Mouse (Mus musculus) liver, embryonic 12.5 days (tissue): ENCODE data around the gene Olfr1440. TPM values are rescaled to one million over a fixed set of nuclear protein-coding genes. Genes with fewer than 3 reads are reported as not detected.

Experiments used
- ATAC-seq: fragments of 200-750 bp; cut with Nextera tagmentation; 2 replicates; pipeline ENCODE4 v1.8.0; 2017; ENCODE audit warnings: moderate number of reproducible peaks, mild to moderate bottlenecking, moderate library complexity
- H3K27ac ChIP-seq: fragments of 300-500 bp; sonication (generic); 2 replicates; pipeline ENCODE4 v1.5.1; 2016; ENCODE audit warnings: mild to moderate bottlenecking
- H3K27me3 ChIP-seq: fragments of 300-500 bp; sonication (generic); replicated peaks from 2 replicates; pipeline ENCODE4 v1.6.1; 2016; ENCODE audit warnings: mild to moderate bottlenecking, moderate library complexity
- H3K36me3 ChIP-seq: fragments of 300-500 bp; sonication (generic); 2 replicates; pipeline ENCODE4 v1.6.1; 2016; ENCODE audit warnings: mild to moderate bottlenecking, moderate library complexity
- H3K4me1 ChIP-seq: fragments of 300-500 bp; sonication (generic); 2 replicates; pipeline ENCODE4 v1.6.1; 2016
- H3K4me2 ChIP-seq: fragments of 300-500 bp; sonication (generic); 2 replicates; pipeline ENCODE4 v1.6.1; 2016; ENCODE audit warnings: mild to moderate bottlenecking, moderate library complexity
- H3K4me3 ChIP-seq: fragments of 300-500 bp; sonication (generic); 2 replicates; pipeline ENCODE4 v1.5.1; 2016; ENCODE audit warnings: mild to moderate bottlenecking, moderate library complexity
- H3K9ac ChIP-seq: fragments of 300-500 bp; sonication (generic); 2 replicates; pipeline ENCODE4 v1.6.1; 2016; ENCODE audit warnings: mild to moderate bottlenecking, moderate library complexity
- H3K9me3 ChIP-seq: fragments of 300-500 bp; sonication (generic); replicated peaks from 2 replicates; pipeline ENCODE4 v1.6.1; 2016; ENCODE audit warnings: mild to moderate bottlenecking, moderate library complexity
- WGBS: fragments of 180-500 bp; shearing (Covaris S2); methylation state at CpG from one replicate; pipeline ENCODE4 v1.1.7; 2016; ENCODE audit not compliant: insufficient replicate concordance; 5-methylcytosine and 5-hydroxymethylcytosine counted together
- polyA plus RNA-seq: library from polyadenylated mRNA; unstranded; fragments of >200 nt; fragmentation: Nextera tagmentation; extraction: Ambion mirVana; gene quantifications from 2 replicates; pipeline ENCODE4 v1.2.1, GENCODE M21; 2016

Gene Olfr1440
- polyA plus RNA-seq, 1 experiment from 2014 or later: not detected

DNA sequence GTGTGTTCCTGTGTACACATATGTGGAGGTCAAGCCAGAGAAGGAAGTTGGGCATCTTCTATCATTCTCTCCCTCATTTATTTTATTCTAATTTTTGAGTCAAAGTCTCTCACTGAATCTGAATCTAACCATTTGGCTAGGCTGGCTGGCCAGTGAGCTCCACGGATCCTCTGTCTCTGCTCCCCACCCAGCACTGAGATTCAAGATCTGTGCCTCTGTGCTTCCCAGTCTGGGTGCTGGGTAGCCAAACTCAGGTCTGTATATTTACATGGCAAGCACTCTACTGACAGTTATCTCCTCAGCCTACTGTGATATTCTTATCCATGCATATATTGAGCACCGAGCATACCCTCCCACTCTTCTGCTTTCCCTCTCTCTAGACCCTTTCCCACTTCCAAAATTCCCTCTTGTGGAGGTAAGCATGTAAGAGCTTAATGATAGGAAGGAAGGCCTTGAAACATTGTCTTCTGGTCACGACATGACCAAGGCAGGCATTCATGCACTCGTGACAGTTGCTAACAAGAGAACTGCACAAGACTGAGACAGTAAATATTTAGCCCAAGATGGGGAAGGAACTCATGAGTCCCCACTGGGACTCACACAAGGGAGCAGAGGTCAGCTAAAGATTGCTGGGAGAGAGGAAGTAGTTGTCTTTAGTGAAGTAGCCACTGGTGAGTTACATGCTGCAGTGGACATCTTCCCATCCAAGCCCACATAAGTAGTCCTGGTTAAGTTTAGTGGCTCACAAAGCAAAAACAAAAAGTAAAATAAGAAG is 48.9 kb downstream of the Olfr1440 start:
- no peaks in the 10 kb centered on the region for H3K9me3 ChIP-seq
- ATAC-seq: no peak

DNA sequence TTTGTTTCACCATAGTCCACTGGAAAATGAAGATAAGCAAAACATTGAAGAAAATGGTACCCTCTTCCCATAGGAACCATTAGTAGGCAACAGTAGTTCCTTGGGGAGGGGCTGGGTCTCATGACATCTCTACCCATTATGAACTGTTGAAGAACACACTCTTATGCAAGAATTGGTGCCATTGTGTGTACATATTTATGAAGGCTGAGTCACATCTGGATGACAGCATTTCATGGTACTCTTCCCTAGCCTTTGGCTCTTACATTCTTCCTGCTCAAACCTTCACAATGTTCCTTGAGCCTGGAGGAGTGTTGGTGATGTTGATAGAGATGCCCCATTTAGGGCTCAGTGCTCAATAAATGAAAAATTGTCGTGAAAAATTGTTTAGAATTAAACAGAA is 52.5 kb downstream of the Olfr1440 start:
- Histone ChIP-seq H3K4me3 (no peak overlapping the region), H3K4me1 (no peaks in the 10 kb centered on the region), H3K9me3 (no peaks in the 10 kb centered on the region), H3K36me3 (no peaks in the 10 kb centered on the region), H3K4me2 (no peak overlapping the region), H3K9ac (no peak overlapping the region), H3K27me3 (no peaks in the 10 kb centered on the region), H3K27ac (no peak overlapping the region)
- no peak for ATAC-seq
- 44% methylated on average over 1 of the region's 1 CpGs for WGBS

More for the DNA sequence above, 48.9 kb downstream of the Olfr1440 start:
- Histone ChIP-seq H3K4me1 (no peaks in the 10 kb centered on the region), H3K4me3 (no peak overlapping the region), H3K27me3 (no peaks in the 10 kb centered on the region), H3K9ac (no peak overlapping the region), H3K36me3 (no peaks in the 10 kb centered on the region), H3K27ac (no peak overlapping the region), H3K4me2 (no peak overlapping the region)
- 43% methylated on average over 4 of the region's 4 CpGs for WGBS

DNA sequence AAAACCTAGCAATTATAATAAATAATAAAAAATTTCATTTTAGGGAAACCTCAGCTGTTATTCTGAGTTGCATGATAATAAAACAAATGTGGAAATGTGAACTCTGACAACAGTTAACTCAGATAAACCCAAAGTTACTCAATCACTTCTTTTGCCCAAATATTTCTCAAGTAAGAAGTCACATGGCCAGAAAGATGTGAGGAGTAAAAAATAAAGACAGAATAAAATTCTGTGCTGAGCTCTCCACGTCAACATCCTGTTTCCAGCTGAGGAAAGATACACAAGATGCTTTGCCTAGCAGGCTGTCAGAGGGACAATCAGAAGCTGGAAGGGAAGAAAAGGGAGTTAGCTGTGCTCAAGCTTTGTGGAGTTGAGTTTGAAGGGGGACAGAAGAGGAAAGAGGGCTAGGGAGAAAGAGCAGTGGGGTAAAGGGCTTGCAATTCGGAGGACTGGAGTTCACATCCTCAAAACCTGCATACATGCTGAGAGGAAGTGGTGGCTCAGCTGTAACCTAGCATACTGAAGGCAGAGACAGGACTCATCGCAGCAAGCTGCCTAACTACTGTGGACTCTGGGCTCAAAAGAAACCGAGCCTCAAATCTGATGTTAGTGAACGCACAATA is 53.1 kb downstream of the Olfr1440 start:
- Histone ChIP-seq H3K27ac (no peak overlapping the region), H3K36me3 (no peaks in the 10 kb centered on the region)

DNA sequence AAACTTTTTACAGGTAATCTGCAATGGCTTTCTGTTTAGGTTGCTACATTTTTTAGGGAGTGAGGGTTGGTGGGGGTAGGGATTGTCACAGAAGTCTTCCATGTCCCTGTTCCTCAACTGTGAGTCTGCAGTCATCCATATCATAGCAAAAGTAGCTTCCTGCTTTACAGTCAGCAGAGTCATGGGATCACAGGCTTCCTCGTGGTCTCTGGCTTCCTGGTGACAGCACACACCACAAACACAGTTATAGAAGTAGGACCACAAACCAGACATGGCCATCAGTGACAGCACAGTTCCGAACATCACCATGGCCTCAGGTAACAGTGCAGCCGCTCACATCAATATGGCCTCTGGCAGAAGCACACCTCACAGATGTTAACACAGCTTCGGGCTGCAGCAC is 55.5 kb downstream of the Olfr1440 start:
- no peaks in the 10 kb centered on the region for H3K27me3 ChIP-seq
- H3K36me3 ChIP-seq: no peaks in the 10 kb centered on the region
- WGBS: 44% methylated on average over 4 of the region's 4 CpGs
- no peak overlapping the region for H3K4me2 ChIP-seq
- no peak overlapping the region for H3K9ac ChIP-seq
- H3K9me3 ChIP-seq: no peaks in the 10 kb centered on the region
- H3K4me3 ChIP-seq: no peak overlapping the region
- no peaks in the 10 kb centered on the region for H3K4me1 ChIP-seq
- H3K27ac ChIP-seq: no peak overlapping the region
- no peak for ATAC-seq

More for the DNA sequence above, 53.1 kb downstream of the Olfr1440 start:
- Histone ChIP-seq H3K27me3 (no peaks in the 10 kb centered on the region), H3K4me1 (no peaks in the 10 kb centered on the region), H3K4me2 (no peak overlapping the region), H3K4me3 (no peak overlapping the region), H3K9ac (no peak overlapping the region), H3K9me3 (no peaks in the 10 kb centered on the region)
- WGBS: 28% methylated on average over 5 of the region's 5 CpGs
- ATAC-seq: no peak

DNA sequence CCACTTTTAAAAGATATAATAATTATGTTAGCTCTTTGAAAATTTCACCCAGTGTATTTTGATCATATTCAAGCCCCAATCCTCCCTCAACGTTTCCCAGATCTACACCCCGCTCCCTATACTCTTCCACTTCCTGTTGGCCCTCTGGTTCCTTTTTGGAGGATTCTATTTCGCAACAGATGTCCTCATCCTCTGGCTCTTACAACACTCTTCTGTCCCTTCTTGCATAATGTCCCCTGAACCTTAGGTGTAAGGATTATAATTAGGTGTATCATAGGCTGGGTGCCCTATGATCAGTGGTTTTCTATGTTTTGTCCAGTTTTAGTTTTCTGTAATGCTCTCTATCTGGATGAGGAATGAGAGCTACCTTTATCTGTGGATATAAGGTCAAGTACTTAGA is 57.9 kb downstream of the Olfr1440 start:
- no peaks in the 10 kb centered on the region for H3K36me3 ChIP-seq
- no peak overlapping the region for H3K4me3 ChIP-seq
- no peak overlapping the region for H3K9ac ChIP-seq
- no peak overlapping the region for H3K27ac ChIP-seq
- no peak for ATAC-seq
- 39% methylated on average over 3 of the region's 3 CpGs for WGBS
- no peaks in the 10 kb centered on the region for H3K4me1 ChIP-seq
- H3K27me3 ChIP-seq: no peaks in the 10 kb centered on the region
- H3K9me3 ChIP-seq: no peaks in the 10 kb centered on the region
- H3K4me2 ChIP-seq: no peak overlapping the region

Other genes starting within 250 kb of the Olfr1440 start
- not detected in 2 replicates for gene Olfr1555-ps1, start 217.2 kb upstream of the Olfr1440 start, polyA plus RNA-seq
- gene Olfr1431, start 186.6 kb upstream of the Olfr1440 start, polyA plus RNA-seq: not detected in 2 replicates
- not detected in 2 replicates for gene Olfr1432, start 154.7 kb upstream of the Olfr1440 start, polyA plus RNA-seq
- gene Olfr262, start 145.6 kb upstream of the Olfr1440 start, polyA plus RNA-seq: not detected in 2 replicates
- gene Olfr235, start 126.2 kb upstream of the Olfr1440 start, polyA plus RNA-seq: not detected in 2 replicates
- gene Olfr1434, start 107.4 kb upstream of the Olfr1440 start, polyA plus RNA-seq: not detected in 2 replicates
- not detected in 2 replicates for gene Olfr1436, start 88.1 kb upstream of the Olfr1440 start, polyA plus RNA-seq
- not detected in 2 replicates for gene Olfr1437, start 62.2 kb upstream of the Olfr1440 start, polyA plus RNA-seq
- gene Olfr1438-ps1, start 51.4 kb upstream of the Olfr1440 start, polyA plus RNA-seq: not detected in 2 replicates
- not detected in 2 replicates for gene Olfr1441, start 30.2 kb downstream of the Olfr1440 start, polyA plus RNA-seq
- gene Pfpl, start 40.6 kb downstream of the Olfr1440 start, polyA plus RNA-seq: not detected in 2 replicates
- gene Mpeg1, start 73.5 kb downstream of the Olfr1440 start, polyA plus RNA-seq: 0.63 and 0.76 TPM in 2 replicates
- gene Dtx4, start 114.2 kb downstream of the Olfr1440 start, polyA plus RNA-seq: 2.7 and 2.9 TPM in 2 replicates
- gene Fam111a, start 158.5 kb downstream of the Olfr1440 start, polyA plus RNA-seq: 34.1 and 35.4 TPM in 2 replicates
- gene Gm4952, start 212.7 kb downstream of the Olfr1440 start, polyA plus RNA-seq: 0.57 and 0.68 TPM in 2 replicates
- gene Glyat, start 246.0 kb downstream of the Olfr1440 start, polyA plus RNA-seq: 0.33 TPM in 1 of 2 replicates, not detected in the other